Mouse (Mus musculus): ENCODE measurements around the gene Stx19. TPM values are rescaled to one million over a fixed set of nuclear protein-coding genes. Genes with fewer than 3 reads are reported as not detected.

Stx19 gene
- polyA plus RNA-seq, 2 experiments: 0.36 to 1.3 TPM

GRCm38 (mm10) chr16:62872688-62873117 lies 58.2 kb downstream of the Stx19 start:
- Histone ChIP-seq H3K4me1 (ENCODE audit: control insufficient read depth, insufficient read depth, low read length) (no peaks in the 10 kb centered on the region), H3K27me3 (ENCODE audit: control insufficient read depth, insufficient read depth, low read length) (no peaks in the 10 kb centered on the region), H3K4me3 (replicated peaks; ENCODE audit: low read length) (no peak overlapping the region), H3K9ac (ENCODE audit: low read depth, low read length, severe bottlenecking) (no peak overlapping the region), H3K36me3 (ENCODE audit: control insufficient read depth, insufficient read depth, low read length) (no peaks in the 10 kb centered on the region), H3K4me2 (replicated peaks; ENCODE audit: low read depth, low read length, severe bottlenecking) (no peak overlapping the region), H3K9me3 (ENCODE audit: control insufficient read depth, low read length) (no peaks in the 10 kb centered on the region), H3K27ac (replicated peaks; ENCODE audit: low read depth, low read length) (no peak overlapping the region)
- 46% methylated on average over 5 of the region's 5 CpGs for WGBS
- TF ChIP-seq POLR2A (IDR thresholded peaks at IDR 0.05; ENCODE audit: borderline replicate concordance, extremely low read depth, insufficient read depth, insufficient read length): no peak
- no peak for ATAC-seq (ENCODE audit: low FRiP score, low read depth)
- DNase-seq (ENCODE audit: low spot score): no peak

GRCm38 (mm10) chr16:62873180-62873579 lies 58.7 kb downstream of the Stx19 start:
- no peak for ATAC-seq (ENCODE audit: low FRiP score, low read depth)
- no peak overlapping the region for H3K4me3 ChIP-seq (replicated peaks; ENCODE audit: low read length)
- TF ChIP-seq POLR2A (IDR thresholded peaks at IDR 0.05; ENCODE audit: borderline replicate concordance, extremely low read depth, insufficient read depth, insufficient read length): no peak
- H3K4me1 ChIP-seq (ENCODE audit: control insufficient read depth, insufficient read depth, low read length): no peaks in the 10 kb centered on the region
- no peak for DNase-seq (ENCODE audit: low spot score)
- 5% methylated on average over 4 of the region's 4 CpGs for WGBS
- H3K9me3 ChIP-seq (ENCODE audit: control insufficient read depth, low read length): no peaks in the 10 kb centered on the region
- H3K27ac ChIP-seq (replicated peaks; ENCODE audit: low read depth, low read length): no peak overlapping the region
- no peaks in the 10 kb centered on the region for H3K27me3 ChIP-seq (ENCODE audit: control insufficient read depth, insufficient read depth, low read length)
- H3K36me3 ChIP-seq (ENCODE audit: control insufficient read depth, insufficient read depth, low read length): no peaks in the 10 kb centered on the region
- H3K9ac ChIP-seq (ENCODE audit: low read depth, low read length, severe bottlenecking): no peak overlapping the region
- H3K4me2 ChIP-seq (replicated peaks; ENCODE audit: low read depth, low read length, severe bottlenecking): no peak overlapping the region

Small RNA genes within 50 kb of the gene (microRNA-seq; reads per million reads assigned to microRNA genes)
- gene Gm25986: not detected

Other genes starting within 250 kb of the Stx19 start
- 7.2 and 7.8 TPM in 2 replicates for gene Nsun3, start 27.9 kb upstream of the Stx19 start, polyA plus RNA-seq (2012; rRNA removed)
- 8.1 and 9.9 TPM in 2 replicates for gene Nsun3, start 27.9 kb upstream of the Stx19 start, polyA plus RNA-seq (2014; fragmentation: Nextera tagmentation; extraction: Ambion mirVana)
- 16.0 and 21.5 TPM in 2 replicates for gene Arl13b, start 32.4 kb downstream of the Stx19 start, polyA plus RNA-seq (2012; rRNA removed)
- gene Arl13b, start 32.4 kb downstream of the Stx19 start, polyA plus RNA-seq (2014; fragmentation: Nextera tagmentation; extraction: Ambion mirVana): 23.7 and 24.0 TPM in 2 replicates
- 23.7 and 25.7 TPM in 2 replicates for gene Pros1, start 39.6 kb downstream of the Stx19 start, polyA plus RNA-seq (2012; rRNA removed)
- 43.2 and 46.9 TPM in 2 replicates for gene Pros1, start 39.6 kb downstream of the Stx19 start, polyA plus RNA-seq (2014; fragmentation: Nextera tagmentation; extraction: Ambion mirVana)

All from limb, embryonic 14.5 days (tissue).